Mouse (Mus musculus) neutrophil, adult 59 days (primary cell): ENCODE results near the gene Krtap3-1. TPM values are rescaled to one million over a fixed set of nuclear protein-coding genes. Genes with fewer than 3 reads are reported as not detected.

Experiments
- total RNA-seq, 2 experiments: library from RNA; stranded (reverse); gene quantifications; 1 replicate in 1 of 2; 2 replicates in 1 of 2; pipeline ENCODE4 v1.2.4; 2023

The Krtap3-1 gene
- not detected for total RNA-seq

DNA sequence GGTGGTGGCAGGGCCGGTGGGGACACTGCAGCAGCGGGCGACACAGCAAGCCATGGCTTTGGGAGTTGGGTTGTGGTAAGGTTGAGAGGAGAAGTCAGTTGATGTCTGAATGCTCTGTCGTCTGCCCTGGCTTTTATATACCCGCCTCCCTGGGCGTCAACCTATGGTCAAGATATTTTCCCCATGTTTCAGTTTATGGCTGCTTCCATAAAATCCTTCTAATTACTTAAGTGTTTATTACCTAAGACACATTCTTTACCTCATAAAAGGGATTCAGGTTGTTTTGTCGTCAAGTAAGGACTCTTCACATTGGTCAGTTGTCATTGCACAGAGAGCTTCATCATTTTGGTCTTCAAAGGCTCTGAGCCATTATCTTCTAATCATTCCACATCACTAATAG lies at the start of gene Krtap3-1:
Gene Krtap3-1 (minus strand): TSS at position 101 of the 400 bp plus-strand sequence.

DNA sequence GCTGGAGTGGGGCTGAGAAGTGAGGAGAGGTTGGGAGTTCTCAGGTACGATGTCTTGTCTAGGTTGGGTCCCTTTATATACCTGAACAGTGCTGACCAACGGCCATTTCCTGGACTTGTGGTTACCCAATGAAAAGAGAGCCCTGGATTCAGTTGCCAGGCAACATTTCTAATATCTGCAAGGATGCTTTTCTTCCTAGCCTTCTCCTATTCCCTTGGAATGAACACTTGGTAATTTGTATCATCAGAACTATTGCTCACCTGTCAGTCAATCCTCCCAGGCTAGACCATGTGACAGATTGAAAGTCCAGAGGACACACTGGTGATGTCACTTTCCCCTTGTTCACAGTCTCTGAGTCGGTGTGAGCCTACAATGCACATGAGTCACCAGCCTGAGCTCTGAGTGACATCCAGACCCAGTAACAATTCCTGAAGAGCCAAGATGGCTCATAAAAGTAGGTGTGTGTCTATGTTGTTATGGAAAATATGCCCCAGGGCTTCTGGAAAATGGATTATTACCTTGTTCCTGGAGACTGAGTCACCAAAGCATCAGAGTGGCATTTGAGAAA lies 48.5 kb upstream of the Krtap3-1 start, which contains the start of gene Krtap2-4:
Gene Krtap2-4 (minus strand): TSS at position 51 of the 568 bp plus-strand sequence.

DNA sequence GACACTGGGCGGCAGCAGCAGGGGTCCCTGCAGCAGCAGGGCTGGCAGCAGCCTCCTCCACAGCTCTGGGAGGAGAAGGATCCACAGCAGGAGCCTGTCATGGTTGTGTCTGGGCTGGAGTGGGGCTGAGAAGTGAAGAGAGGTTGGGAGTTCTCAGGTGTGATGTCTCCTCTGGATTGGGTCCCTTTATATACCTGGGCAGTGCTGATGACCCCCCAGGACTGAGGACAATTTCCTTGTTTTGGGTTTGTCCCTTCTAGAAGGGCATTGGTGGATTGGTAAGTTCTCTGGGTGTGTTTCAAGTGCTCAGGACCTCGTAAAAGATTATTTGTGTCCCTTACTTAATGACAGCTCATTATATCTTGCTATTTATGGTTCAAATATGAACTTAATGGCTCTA lies 43.7 kb upstream of the Krtap3-1 start, which contains the start of gene Gm11937:
Gene Gm11937 (minus strand): TSS at position 101 of the 400 bp plus-strand sequence.

GRCm38 (mm10) chr11:99603208-99603607 lies 36.8 kb upstream of the Krtap3-1 start, which contains the start of gene Gm11938:
Gene Gm11938, minus strand, starts transcription at chr11:99603308.

GRCm38 (mm10) chr11:99597742-99598141 lies 31.3 kb upstream of the Krtap3-1 start, which contains the start of gene Krtap9-3:
Gene Krtap9-3, minus strand, starts transcription at chr11:99598105.

GRCm38 (mm10) chr11:99590981-99591380 lies 24.6 kb upstream of the Krtap3-1 start, which contains the start of gene Krtap1-3:
Gene Krtap1-3, minus strand, starts transcription at chr11:99591339.

GRCm38 (mm10) chr11:99583245-99583704 lies 16.8 kb upstream of the Krtap3-1 start, which contains the start of gene Krtap1-4:
Gene Krtap1-4, minus strand, starts transcription at chr11:99583654.

DNA sequence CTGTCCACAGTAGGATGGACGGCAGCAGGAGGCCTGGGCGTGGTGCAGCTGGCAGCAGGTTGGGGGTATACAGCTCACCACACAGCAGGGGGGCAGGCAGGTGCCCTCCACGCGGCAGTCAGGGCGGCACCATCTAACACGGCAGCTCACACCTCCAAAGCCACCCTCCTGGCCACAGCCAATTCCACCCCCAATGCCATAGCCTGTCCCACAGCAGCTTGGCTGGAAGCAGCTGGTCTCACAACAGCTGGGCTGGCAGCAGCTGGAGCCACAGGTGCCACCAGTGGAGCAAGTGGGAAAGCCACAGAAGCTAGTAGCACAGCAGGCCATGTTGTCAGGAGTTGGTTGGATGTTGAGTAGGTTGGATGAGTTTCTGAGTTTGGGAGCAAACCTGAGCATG lies 14.2 kb upstream of the Krtap3-1 start, which contains the start of gene Krtap1-5:
Gene Krtap1-5 (minus strand): TSS at position 381 of the 400 bp plus-strand sequence.

DNA sequence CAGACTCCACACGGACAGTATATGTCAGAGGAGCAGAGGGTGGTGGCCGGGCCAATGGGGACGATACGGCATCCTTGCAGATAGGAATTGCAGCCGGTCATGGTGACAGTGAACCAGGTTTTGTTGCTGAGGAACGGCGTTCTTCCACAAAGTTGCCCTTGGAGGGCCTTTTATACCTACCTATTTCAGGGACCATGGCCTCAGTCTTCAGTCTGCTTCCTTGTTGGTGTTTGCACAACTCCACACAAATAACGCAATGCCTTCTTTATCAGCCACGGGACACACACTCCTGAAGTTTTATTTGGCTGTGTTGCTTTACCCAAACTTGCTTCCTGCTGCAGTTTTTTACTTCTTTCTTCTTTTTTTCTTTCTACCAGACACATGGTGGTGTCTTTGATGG lies 7.1 kb downstream of the Krtap3-1 start, which contains the start of gene Gm11939:
Gene Gm11939 (minus strand): TSS at position 101 of the 400 bp plus-strand sequence.

GRCm38 (mm10) chr11:99556753-99557152 lies 9.7 kb downstream of the Krtap3-1 start, which contains the start of gene Krtap3-2:
Gene Krtap3-2, minus strand, starts transcription at chr11:99556853.

GRCm38 (mm10) chr11:99550765-99551164 lies 15.7 kb downstream of the Krtap3-1 start, which contains the start of gene Krtap3-3:
Gene Krtap3-3, minus strand, starts transcription at chr11:99550865.

GRCm38 (mm10) chr11:99521288-99521860 lies 45.1 kb downstream of the Krtap3-1 start, which contains the start of gene Krt39:
Gene Krt39, minus strand, starts transcription at chr11:99521338.

Other genes starting within 250 kb of the Krtap3-1 start
- gene Krt25, start 243.7 kb downstream of the Krtap3-1 start, total RNA-seq: not detected
- not detected for gene Krt26, start 228.7 kb downstream of the Krtap3-1 start, total RNA-seq
- not detected for gene Krt27, start 215.5 kb downstream of the Krtap3-1 start, total RNA-seq
- gene Krt28, start 191.7 kb downstream of the Krtap3-1 start, total RNA-seq: not detected
- gene Krt10, start 177.3 kb downstream of the Krtap3-1 start, total RNA-seq: not detected
- not detected for gene Krt12, start 144.4 kb downstream of the Krtap3-1 start, total RNA-seq
- not detected for gene Krt20, start 128.5 kb downstream of the Krtap3-1 start, total RNA-seq
- not detected for gene Krt23, start 73.5 kb downstream of the Krtap3-1 start, total RNA-seq
- not detected for gene Krt39, start 45.3 kb downstream of the Krtap3-1 start, total RNA-seq
- not detected for gene Krt40, start 23.5 kb downstream of the Krtap3-1 start, total RNA-seq
- not detected for gene Krtap3-3, start 15.8 kb downstream of the Krtap3-1 start, total RNA-seq
- gene Krtap3-2, start 9.8 kb downstream of the Krtap3-1 start, total RNA-seq: not detected
- not detected for gene Gm11939, start 7.2 kb downstream of the Krtap3-1 start, total RNA-seq
- gene Krtap1-5, start 14.4 kb upstream of the Krtap3-1 start, total RNA-seq: not detected
- gene Krtap1-4, start 17.0 kb upstream of the Krtap3-1 start, total RNA-seq: not detected
- gene Krtap1-3, start 24.7 kb upstream of the Krtap3-1 start, total RNA-seq: not detected
- not detected for gene Krtap9-3, start 31.5 kb upstream of the Krtap3-1 start, total RNA-seq
- gene Gm11938, start 36.7 kb upstream of the Krtap3-1 start, total RNA-seq: not detected
- gene Gm11937, start 43.6 kb upstream of the Krtap3-1 start, total RNA-seq: not detected
- not detected for gene Krtap2-4, start 48.2 kb upstream of the Krtap3-1 start, total RNA-seq
- not detected for gene Gm11562, start 53.8 kb upstream of the Krtap3-1 start, total RNA-seq
- not detected for gene Krtap4-1, start 61.6 kb upstream of the Krtap3-1 start, total RNA-seq
- not detected for gene Krtap4-2, start 68.5 kb upstream of the Krtap3-1 start, total RNA-seq
- not detected for gene Krtap4-7, start 77.5 kb upstream of the Krtap3-1 start, total RNA-seq
- gene Gm11555, start 83.6 kb upstream of the Krtap3-1 start, total RNA-seq: not detected
- not detected for gene Gm11563, start 92.3 kb upstream of the Krtap3-1 start, total RNA-seq
- gene Krtap4-6, start 99.3 kb upstream of the Krtap3-1 start, total RNA-seq: not detected
- gene Gm14190, start 124.1 kb upstream of the Krtap3-1 start, total RNA-seq: not detected
- gene Gm14180, start 167.7 kb upstream of the Krtap3-1 start, total RNA-seq: not detected
- not detected for gene Gm11595, start 206.3 kb upstream of the Krtap3-1 start, total RNA-seq
- not detected for gene Krtap4-8, start 214.1 kb upstream of the Krtap3-1 start, total RNA-seq
- not detected for gene Krtap4-9, start 218.6 kb upstream of the Krtap3-1 start, total RNA-seq
- gene Gm11596, start 226.8 kb upstream of the Krtap3-1 start, total RNA-seq: not detected
- not detected for gene Gm11569, start 232.3 kb upstream of the Krtap3-1 start, total RNA-seq
- not detected for gene Gm11554, start 237.8 kb upstream of the Krtap3-1 start, total RNA-seq
- not detected for gene Krtap4-13, start 243.3 kb upstream of the Krtap3-1 start, total RNA-seq
- not detected for gene Gm11564, start 249.0 kb upstream of the Krtap3-1 start, total RNA-seq